Mouse (Mus musculus) heart, postnatal 0 days (tissue): ENCODE data around the gene Zfc3h1. TPM values are rescaled to one million over a fixed set of nuclear protein-coding genes. Genes with fewer than 3 reads are reported as not detected.

ENCODE experiments used
- ATAC-seq: fragments of 200-750 bp; cut with Nextera tagmentation; 2 replicates; pipeline ENCODE4 v1.8.0; 2017; ENCODE audit warnings: low read depth, moderate number of reproducible peaks, moderate library complexity; ENCODE audit not compliant: insufficient read depth
- DNase-seq: peaks from one replicate; pipeline ENCODE4 v3.0.0-alpha.2; 2016; ENCODE audit warnings: low spot score
- H3K27ac ChIP-seq: fragments of 300-500 bp; sonication (generic); 2 replicates; pipeline ENCODE4 v1.5.1; 2014; ENCODE audit warnings: low read depth, mild to moderate bottlenecking
- H3K27me3 ChIP-seq: fragments of 300-500 bp; sonication (generic); 2 replicates; pipeline ENCODE4 v1.6.1; 2014; ENCODE audit warnings: low read length, mixed read lengths; ENCODE audit not compliant: control insufficient read depth, insufficient read depth
- H3K36me3 ChIP-seq: fragments of 300-500 bp; sonication (generic); replicated peaks from 2 replicates; pipeline ENCODE4 v1.6.1; 2014; ENCODE audit warnings: low read length, mixed read lengths; ENCODE audit not compliant: control insufficient read depth, insufficient read depth
- H3K4me1 ChIP-seq: fragments of 300-500 bp; sonication (generic); 2 replicates; pipeline ENCODE4 v1.6.1; 2014; ENCODE audit warnings: antibody characterized with exemption; ENCODE audit not compliant: control insufficient read depth, insufficient read depth
- H3K4me2 ChIP-seq: fragments of 300-500 bp; sonication (generic); 2 replicates; pipeline ENCODE4 v1.6.1; 2014; ENCODE audit warnings: low read depth, mild to moderate bottlenecking, low read length, moderate library complexity
- H3K4me3 ChIP-seq: fragments of 300-500 bp; sonication (generic); 2 replicates; pipeline ENCODE4 v1.5.1; 2014; ENCODE audit warnings: low read depth, low read length
- H3K9ac ChIP-seq: fragments of 300-500 bp; sonication (generic); replicated peaks from 2 replicates; pipeline ENCODE4 v1.6.1; 2014; ENCODE audit warnings: low read depth, low read length, mixed read lengths
- H3K9me3 ChIP-seq: fragments of 300-500 bp; sonication (generic); replicated peaks from 2 replicates; pipeline ENCODE4 v1.6.1; 2016; ENCODE audit warnings: low read length; ENCODE audit not compliant: control insufficient read depth
- CTCF ChIP-seq: IDR thresholded peaks from 2 replicates; pipeline ENCODE4 v1.5.1; 2016; ENCODE audit warnings: antibody characterized with exemption, control low read depth, low read depth
- EP300 ChIP-seq: IDR thresholded peaks from 2 replicates; pipeline ENCODE4 v1.6.1; 2016; ENCODE audit warnings: antibody characterized with exemption, low read depth
- WGBS: fragments of 180-500 bp; shearing (Covaris S2); extraction: QIAGEN DNeasy Blood & Tissue Kit; methylation state at CpG from one replicate; pipeline ENCODE4 v1.1.7; 2014; 5-methylcytosine and 5-hydroxymethylcytosine counted together
- polyA plus RNA-seq: library from polyadenylated mRNA; unstranded; fragments of >200 nt; fragmentation: Nextera tagmentation; extraction: Ambion mirVana; gene quantifications from 2 replicates; pipeline ENCODE4 v1.2.1, GENCODE M21; 2015
- total RNA-seq: library from RNA; depleted of rRNA; stranded (reverse); fragments of >200 nt; gene quantifications from 2 replicates; pipeline ENCODE4 v1.2.3, GENCODE M21; 2014; ENCODE audit warnings: low replicate concordance; rRNA removed

Zfc3h1 gene
- total RNA-seq (14.1 and 26.5 TPM in 2 replicates), polyA plus RNA-seq (5.1 and 5.3 TPM in 2 replicates)

DNA sequence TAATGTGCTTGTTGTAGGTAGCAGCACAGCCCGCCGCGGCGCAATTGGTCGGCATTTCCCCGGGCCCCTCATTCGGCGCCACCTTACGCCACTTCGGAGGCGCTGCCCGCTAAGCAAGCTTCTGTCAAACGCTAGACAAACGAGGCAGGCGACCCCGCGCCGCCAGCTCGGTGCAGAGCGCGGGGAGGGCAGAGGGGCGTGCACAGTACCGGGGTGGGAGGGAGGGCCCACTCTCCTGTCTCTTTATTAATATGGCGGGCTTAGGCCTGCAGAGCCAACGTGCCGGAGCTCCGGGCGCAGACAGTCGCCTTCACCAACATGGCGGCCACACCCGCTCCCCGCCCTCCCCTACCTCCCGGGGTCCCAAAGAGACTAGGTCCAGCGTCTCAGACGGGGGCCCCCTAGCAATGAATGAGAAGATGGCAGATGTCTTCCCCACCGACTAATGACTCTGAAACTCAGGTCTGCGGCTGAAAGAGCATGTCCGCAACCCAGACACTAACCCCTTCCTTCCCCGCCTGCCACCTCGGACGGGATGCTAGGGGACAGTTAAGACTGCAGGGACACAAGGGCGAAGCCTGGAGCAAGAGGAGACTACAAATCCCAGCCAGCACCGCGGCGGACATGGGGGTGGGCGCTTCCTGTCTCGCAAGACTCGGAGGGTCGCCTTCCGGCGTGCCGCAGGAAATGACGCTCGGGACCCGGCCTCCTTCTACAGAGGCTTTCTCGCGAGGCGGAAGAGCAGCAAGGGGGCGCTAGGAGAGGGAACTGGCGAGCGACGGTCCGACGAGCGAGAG, at the start of gene Zfc3h1, which contains the start of gene Thap2:
TSS of gene Zfc3h1 (plus strand) at position 739 of the 797 bp plus-strand sequence.
TSS of gene Thap2 (minus strand) at position 223 of the 797 bp plus-strand sequence.
- Histone ChIP-seq H3K27ac (peak within 1 kb of the TSS; percentile 99), H3K4me2 (peak within 1 kb of the TSS; percentile 82), H3K36me3 (peaks cover 8% of the 10 kb centered on the region; the same call in 1 of the 2 replicates), H3K4me1 (peaks cover 40% of the 10 kb centered on the region), H3K27me3 (no peaks in the 10 kb centered on the region), H3K4me3 (peak within 1 kb of the TSS; percentile 98), H3K9me3 (no peaks in the 10 kb centered on the region), H3K9ac (peak within 1 kb of the TSS; percentile 98)
- TF ChIP-seq EP300 (peak; percentile 23; the same call in 1 of the 2 replicates), CTCF (peak; percentile 77)
- peak; percentile 97 for ATAC-seq
- WGBS: under 1% methylated on average over 60 of the region's 65 CpGs
- DNase-seq: peak; percentile 99

DNA sequence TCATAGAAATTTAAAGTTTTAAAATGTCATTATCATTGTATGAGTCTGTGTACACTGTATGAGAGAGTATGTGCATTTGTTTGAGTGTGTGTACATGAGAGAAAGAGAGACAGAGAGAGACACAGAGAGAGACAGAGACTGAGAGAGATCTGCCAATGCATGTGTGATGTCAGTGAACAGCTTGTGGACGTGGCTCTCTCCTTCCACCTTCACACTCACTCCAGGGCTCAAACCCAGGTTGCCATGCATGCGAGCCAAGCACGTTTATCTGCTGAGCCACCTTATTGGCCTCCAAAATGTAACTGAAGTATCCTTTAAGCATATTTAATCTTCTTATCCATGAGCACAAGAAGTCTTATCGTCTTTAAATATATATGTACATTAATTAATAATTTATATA, 47.9 kb upstream of the Zfc3h1 start:
- Histone ChIP-seq H3K27me3 (no peaks in the 10 kb centered on the region), H3K4me3 (no peak overlapping the region), H3K9me3 (no peaks in the 10 kb centered on the region), H3K36me3 (peaks cover 9% of the 10 kb centered on the region), H3K4me1 (0 out of 2 replicates have a peak, but pooled peaks cover 15% of the 10 kb centered on the region), H3K9ac (no peak overlapping the region), H3K4me2 (no peak overlapping the region), H3K27ac (no peak overlapping the region)
- no peak for ATAC-seq
- 81% methylated on average over 4 of the region's 4 CpGs for WGBS
- DNase-seq: no peak
- no peak for TF ChIP-seq EP300
- TF ChIP-seq CTCF: no peak

DNA sequence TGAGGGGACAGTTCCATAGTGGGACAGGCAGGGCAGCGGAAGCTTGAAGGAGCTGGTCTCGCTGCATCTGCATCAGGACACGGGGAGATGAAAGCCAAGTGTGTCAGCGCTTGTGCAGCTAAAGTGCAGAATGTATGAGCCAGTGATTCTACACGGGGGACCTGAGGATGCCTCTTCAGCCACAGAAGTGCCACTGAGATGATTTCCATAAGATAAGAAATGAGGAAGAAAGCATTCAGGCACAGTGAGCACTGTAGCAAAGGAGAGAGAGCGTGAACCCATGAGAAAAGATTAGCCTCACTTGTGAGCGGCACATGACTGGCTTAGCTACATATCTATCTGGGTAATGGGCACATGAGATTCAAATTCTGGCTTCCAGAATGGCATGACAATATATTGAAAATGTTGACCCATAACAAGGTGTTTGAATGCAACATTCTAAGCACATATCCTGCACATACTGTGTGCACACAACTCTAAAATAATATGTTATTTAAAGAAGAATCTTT, 44.9 kb upstream of the Zfc3h1 start:
- DNase-seq (no peak), ATAC-seq (no peak)
- Histone ChIP-seq H3K27me3 (no peaks in the 10 kb centered on the region), H3K27ac (no peak overlapping the region), H3K4me2 (no peak overlapping the region), H3K4me3 (no peak overlapping the region), H3K4me1 (no peaks in the 10 kb centered on the region), H3K9ac (no peak overlapping the region), H3K9me3 (no peaks in the 10 kb centered on the region), H3K36me3 (peaks cover 20% of the 10 kb centered on the region)
- 87% methylated on average over 7 of the region's 7 CpGs for WGBS
- TF ChIP-seq CTCF: no peak
- no peak for TF ChIP-seq EP300

DNA sequence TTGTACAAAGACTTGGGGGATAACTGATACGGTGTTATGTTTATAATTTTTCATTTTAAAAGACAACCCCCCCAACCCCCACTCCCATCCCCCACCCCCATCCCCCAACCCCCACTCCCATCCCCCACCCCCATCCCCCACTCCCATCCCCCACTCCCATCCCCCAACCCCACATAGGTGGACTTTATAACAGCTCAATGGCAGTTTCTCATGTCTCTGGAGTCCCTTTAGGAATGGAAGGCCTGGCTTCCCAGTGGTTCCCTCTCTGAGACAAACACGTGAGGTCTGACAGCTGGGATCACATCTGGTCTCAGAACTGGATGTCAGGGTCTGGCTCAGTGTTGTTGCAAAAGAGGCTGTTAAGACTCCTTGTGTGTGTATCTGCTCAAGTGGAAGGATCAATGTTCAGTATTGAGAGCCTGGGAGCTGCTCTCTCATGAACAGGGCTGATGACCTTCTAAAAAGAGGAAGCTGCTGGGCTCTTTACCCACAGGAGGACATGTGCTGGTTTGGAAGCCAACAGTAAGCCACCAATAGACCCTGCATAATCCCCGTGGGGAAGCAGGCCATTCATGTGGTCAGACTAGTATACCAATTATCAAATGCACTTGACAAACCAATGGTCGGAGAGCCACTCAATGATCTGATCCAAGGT, 41.9 kb upstream of the Zfc3h1 start:
- DNase-seq (no peak), ATAC-seq (no peak)
- Histone ChIP-seq H3K9me3 (no peaks in the 10 kb centered on the region), H3K27me3 (no peaks in the 10 kb centered on the region), H3K4me3 (no peak overlapping the region), H3K4me1 (no peaks in the 10 kb centered on the region), H3K27ac (no peak overlapping the region), H3K36me3 (peaks cover 20% of the 10 kb centered on the region), H3K9ac (no peak overlapping the region), H3K4me2 (no peak overlapping the region)
- 75% methylated on average over 4 of the region's 4 CpGs for WGBS
- no peak for TF ChIP-seq EP300
- TF ChIP-seq CTCF: no peak

DNA sequence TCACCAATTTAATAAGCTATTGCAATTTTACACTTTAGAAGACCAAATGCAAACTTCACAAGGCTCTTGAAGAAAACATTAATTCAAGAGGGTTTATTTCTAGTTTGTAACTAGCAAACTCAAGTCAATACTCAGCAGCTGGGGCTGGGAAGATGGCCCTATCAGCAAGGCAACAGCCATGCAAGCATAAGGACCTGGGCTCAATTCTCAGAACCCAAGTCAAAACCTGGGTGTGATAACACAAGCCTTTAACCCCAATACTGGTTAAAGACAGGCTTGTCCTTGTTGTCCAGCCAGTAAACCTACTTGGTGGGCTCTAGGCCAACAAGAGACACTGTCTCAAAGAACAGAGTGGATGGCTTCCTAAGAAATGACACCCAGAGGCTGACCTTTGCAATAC, 38.3 kb upstream of the Zfc3h1 start:
- ATAC-seq (no peak), DNase-seq (no peak)
- H3K4me1 ChIP-seq: no peaks in the 10 kb centered on the region
- no peak for TF ChIP-seq EP300
- TF ChIP-seq CTCF: no peak
- no peaks in the 10 kb centered on the region for H3K9me3 ChIP-seq
- H3K27ac ChIP-seq: no peak overlapping the region
- H3K36me3 ChIP-seq: peaks cover 14% of the 10 kb centered on the region
- H3K9ac ChIP-seq: no peak overlapping the region
- H3K27me3 ChIP-seq: no peaks in the 10 kb centered on the region
- no peak overlapping the region for H3K4me2 ChIP-seq
- no peak overlapping the region for H3K4me3 ChIP-seq
